Mouse (Mus musculus): ENCODE data around the gene Pkp4.

Gene Pkp4

DNA sequence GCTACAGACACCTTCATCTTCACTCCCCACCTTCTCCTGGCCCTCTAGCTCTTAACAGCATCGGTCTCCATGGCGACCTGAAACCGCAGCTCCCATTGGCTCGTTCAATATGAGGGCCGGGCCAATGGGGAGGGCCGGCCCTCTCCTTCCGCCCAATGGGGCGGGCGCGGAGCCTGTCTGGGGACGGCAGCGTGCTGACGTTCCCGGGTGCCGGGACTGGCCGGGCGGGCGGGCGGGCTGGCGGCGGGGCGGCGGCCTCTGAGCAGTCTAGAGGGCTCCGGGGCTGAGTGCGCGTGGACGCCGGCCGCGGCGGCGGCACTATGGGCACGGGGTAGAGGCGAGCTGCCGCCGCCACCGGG, at the start of gene Pkp4, which contains the start of gene Ccdc148:
TSS of gene Pkp4 (plus strand) at position 246 of the 359 bp plus-strand sequence.
TSS of gene Ccdc148 (minus strand) at position 79 of the 359 bp plus-strand sequence.
- CTCF ChIA-PET = no interaction called here

DNA sequence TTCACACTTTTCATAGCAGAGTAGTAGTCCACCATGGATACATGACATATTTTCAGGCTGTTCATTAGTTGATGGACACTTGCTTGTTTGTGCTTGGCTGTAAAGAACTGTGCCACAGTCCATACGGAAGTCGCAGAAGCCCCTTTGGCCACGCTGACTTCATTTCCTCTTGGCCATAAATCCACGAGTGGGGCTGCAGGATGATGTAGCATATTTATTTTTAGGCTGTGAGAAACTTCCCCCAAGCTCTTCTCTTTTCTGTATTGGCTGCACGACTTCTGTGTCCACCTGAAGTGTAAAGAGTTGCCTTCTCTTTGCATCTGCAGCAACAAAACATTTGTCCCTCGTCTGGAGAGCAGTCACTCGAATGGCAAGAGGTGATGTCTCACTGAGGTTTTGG, 31.6 kb upstream of the Pkp4 start:
- CTCF ChIA-PET = no interaction called here

DNA sequence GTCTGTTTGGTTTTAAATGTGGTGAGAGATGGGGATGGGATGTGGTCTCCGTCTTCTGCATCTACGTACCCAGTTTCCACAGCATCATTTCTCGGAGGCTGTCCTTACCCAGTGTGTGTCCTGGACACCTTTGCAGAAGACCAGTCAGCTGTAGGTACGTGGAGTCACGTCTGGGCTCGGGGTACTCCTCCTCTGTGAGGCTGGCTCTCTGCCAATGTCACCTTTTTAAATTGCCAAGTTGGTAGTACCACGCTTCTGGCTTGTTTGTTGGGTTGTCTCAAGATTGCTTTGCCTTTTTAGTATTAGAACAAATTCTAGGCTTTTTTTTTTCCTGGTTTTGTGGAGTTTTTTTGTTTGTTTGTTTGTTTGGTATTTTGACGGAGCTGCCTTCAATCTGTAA, 30.8 kb upstream of the Pkp4 start:
- CTCF ChIA-PET = no interaction called here

DNA sequence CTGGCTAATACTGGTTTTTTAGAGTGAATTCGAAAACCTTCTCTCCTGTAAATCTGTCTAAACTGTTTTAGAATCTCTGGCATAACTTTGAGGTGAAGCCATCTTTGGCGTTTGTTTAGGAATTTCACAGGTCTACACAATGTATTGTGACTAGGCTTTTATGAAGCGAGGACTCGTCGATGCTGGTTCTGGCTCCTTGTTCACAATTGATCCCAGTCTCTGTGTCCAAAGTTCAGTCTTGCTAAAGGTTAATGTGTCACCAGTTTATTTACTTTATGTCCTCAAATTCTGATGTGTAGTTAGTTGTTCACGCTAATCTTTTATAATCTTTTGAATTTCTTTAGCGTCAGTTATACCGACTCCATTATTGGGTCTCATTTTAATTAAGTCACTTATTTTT, 29.6 kb upstream of the Pkp4 start:
- CTCF ChIA-PET = no interaction called here

DNA sequence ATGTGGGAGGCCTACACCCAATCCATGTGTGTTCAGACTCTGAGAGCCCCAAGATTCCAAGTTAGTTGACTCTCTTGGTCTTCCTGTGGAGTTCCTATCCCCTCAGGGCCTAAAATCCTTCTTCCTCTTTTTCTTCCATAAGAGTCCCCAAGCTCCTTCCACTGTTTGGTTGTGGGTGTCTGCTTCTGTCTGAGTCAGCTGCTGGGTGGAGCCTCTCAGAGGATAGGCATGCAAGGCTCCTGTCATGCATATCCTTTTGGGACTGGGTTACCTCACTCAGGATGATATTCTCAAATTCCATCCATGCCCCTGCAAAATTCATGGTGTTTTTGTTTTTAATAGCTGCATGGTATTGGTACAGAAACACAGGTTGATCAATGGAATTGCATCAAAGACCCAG, 5.2 kb upstream of the Pkp4 start:
- CTCF ChIA-PET = no interaction called here

DNA sequence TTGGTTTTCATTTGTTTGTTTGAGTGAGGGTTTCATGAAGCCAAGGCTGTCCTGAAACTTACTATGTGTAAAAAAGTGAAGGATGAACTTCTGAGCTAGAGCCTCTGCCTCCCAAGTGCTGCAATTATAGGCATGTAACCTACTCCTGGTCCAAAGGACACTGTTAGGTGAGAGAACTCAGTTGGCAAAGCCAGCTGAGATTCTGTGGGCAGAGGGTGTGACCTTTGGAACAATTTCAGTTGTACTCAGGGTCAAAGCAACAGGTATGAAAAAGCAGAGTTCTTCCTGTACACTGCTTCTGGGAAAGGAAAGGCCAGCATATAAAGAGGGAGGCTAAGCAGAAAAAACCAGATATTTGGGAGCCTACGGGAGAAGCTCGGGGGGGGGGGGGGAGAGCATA, 2.5 kb upstream of the Pkp4 start:
- CTCF ChIA-PET = interaction anchor here (0.5 kb wide), 1 partner anchor 633 kb away, joined by 3 read pairs; no protein-coding TSS in a partner anchor

DNA sequence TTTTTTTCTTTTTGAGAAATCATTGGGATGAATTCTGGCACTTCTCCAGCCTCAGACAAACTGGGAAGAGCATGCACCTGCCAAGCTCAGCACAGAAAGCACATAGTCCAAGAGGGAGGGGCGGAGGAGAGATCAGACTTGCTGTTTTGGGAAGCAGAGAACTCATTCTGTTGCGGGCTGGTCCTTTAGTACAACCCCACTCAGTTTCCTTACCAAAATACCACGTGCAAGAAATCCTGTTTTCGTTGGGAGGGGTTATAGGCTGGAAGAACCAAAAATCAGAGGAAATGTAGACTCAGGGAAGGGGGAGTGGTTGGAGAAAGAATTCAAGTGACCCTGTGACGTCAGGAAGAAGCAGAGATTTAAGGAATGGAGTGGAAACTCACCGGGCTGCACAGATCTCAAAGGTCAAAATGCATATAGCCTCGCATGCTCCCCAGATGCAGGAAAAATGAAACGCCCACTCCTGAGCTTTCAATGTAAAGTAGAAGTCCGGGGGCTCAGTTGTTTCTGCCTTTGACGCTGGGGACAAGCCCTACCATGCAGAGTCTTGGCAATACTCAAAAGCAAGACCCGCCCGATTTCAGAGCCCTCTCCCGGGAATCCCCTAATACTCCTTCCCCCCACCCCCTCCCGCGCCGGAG, 567 bp upstream of the Pkp4 start:
- CTCF ChIA-PET = no interaction called here

DNA sequence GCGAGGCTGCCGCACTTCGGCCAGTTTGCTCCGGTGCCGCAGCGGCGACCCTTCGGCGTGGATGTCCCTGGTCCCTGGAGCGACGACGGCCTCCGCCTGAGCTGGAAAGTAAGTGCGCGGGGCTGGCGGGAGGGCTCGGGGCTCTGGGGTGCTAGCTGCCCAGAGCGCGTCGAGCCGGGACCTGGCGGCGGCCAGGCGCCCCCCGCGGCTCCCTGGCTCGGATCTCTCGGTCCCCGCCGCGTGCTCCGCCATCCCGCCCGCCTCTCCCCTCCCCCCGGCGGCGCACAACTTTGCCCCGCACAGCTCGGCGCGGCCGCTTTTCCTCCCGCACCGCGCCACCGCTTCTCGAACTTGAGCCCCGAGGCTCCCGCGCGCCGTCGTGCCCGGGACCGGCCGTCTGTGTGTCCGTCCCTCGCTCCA, 381 bp downstream of the Pkp4 start:
- CTCF ChIA-PET = interaction anchor here (0.7 kb wide), 1 partner anchor 996 kb away, joined by 5 read pairs; no protein-coding TSS in a partner anchor

DNA sequence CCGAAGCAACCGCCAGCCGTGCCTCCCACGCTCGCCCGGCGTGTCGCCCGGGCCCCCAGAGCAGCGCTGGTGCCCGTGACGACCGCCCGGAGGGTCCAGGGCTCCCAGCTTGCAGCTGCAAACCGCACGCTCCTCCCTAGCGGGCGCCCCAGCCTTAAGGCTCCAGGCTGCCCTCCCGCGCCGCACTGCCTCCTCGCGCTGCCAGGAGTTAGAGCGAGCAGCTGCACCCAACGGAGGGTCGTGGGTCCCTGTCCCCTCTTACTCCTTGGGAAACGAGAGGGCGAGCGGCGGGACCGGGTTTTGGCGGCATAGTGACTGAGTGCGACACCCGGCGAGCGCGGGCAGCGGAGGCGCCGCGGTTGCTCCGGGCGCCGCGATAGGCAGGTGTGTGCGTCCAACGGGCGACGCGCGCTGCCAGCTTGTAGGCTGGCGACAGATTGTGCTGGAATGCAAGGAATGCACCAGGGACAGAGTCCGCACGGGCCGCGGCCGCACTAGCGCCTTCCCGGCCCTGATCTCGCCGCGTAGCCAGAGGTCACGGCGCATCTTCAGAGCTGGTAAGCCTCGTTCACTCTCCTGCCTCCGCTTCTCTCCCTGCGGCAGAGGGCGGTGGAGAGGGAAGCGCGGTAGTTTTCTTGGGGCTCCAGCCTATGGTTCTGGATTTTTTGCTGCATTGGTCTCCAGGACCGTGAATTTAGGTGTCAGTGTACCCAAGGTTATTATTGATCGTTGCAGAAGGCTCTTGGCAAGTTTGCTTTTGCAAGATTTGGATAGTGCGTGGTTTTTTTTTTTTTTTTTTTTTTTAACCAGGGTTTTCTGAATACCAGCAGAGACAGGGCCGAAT, 1.0 kb downstream of the Pkp4 start:
- CTCF ChIA-PET = interaction anchor here (0.7 kb wide), 2 partner anchors 592 to 997 kb away, joined by 5 to 15 read pairs; no protein-coding TSS in a partner anchor

DNA sequence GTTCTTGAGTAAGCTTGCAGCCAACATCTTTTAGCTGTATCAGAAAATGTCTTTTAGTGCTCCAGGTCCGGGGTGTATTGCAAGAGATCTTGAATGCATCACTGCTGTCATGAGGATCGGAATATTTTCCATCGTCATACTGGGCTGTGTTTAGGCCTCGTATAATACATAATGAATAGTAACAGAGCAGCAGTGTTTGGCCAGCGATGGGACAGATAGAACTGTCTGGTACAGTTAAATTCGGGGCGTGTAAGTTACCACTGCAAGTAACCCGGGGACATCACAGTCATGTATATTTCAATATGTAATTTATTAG, 1.6 kb downstream of the Pkp4 start:
- CTCF ChIA-PET = interaction anchor here (0.7 kb wide), 1 partner anchor 592 kb away, joined by 15 read pairs; no protein-coding TSS in a partner anchor

DNA sequence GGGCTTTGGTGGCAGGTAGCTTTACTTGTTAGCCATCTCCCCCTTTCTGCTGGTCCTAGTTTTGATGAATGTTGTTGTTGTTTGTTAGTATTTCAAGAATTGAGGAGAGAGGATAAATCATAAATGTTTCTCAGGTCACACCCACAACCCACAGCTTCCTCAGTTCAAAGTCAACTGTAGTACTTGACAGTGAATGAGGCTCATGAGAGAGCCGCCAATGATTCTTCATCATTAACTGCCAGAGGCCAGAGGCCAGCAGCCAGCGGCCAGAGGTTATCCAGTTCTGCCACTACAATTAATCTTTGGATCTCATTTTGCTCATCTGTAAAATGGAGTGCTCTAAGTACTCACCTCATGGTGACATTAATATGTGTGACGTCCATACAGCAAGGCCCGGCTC, 6.3 kb downstream of the Pkp4 start:
- CTCF ChIA-PET = no interaction called here

DNA sequence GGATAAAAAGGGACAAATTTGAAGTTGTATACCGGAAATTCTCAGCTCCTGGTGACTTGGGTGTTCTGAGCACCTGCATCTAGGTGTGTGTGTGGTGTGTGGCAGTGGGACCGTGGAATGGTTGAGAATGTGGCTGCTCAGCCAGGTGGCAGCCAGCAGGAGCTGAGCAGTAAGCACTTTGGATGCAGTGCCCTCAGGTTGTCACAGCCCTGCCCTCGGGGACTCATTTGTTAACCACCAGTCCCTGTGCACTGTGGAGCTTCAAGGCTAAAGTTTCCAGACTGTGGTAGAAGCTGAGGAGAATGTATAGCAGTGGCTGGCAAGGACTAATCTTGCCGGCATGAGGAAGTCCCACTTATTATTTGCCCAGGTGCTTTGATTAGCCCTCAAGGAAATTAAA, 7.2 kb downstream of the Pkp4 start:
- CTCF ChIA-PET = no interaction called here

DNA sequence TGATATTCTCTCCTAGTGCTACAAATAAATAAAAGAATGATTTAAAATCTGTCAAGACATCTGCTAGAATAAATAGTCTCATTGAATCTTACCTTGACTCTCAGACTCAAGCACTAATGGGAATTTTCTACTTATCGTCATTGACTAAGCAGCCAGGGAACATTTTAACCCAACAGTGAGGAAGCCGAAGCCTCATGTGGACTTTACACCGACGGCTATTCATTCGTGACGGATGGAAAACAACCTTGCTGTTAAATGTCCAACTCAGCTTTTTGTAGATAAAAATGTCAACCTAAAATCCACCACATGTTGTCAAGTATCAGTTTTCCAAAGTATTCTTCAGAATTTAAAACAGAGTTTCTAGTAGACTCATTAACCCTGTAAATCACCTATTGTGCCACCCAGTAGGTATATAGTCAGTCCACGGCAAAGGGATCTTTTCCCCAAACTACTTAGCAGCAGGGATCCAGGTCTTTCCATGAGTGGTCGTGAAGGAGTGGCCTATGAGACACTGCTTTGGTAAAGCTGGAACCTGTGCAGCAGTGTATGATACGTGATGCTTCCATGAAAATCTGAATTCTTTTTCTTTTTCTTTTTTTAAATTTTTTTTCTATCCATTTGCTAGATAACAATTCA, 9.0 kb downstream of the Pkp4 start:
- CTCF ChIA-PET = no interaction called here

DNA sequence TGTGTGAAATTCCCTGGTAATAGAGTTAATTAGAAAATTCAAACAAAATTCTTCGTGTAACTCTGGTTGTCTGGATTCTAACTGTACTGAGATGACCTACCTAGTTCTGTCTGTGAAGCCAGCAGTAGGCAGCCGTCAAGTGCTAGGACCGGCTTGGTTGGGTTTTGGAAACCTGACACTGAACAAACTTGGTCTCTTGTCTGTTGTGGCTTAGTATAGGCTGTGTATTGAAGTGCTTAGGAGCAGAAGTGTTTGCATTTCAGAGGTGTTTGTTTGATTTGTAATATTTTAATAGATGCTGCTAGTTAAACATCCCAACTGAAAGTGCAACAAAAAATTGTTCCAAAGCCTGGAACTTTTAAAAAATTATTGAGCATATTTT, 9.5 kb downstream of the Pkp4 start:
- CTCF ChIA-PET = no interaction called here

DNA sequence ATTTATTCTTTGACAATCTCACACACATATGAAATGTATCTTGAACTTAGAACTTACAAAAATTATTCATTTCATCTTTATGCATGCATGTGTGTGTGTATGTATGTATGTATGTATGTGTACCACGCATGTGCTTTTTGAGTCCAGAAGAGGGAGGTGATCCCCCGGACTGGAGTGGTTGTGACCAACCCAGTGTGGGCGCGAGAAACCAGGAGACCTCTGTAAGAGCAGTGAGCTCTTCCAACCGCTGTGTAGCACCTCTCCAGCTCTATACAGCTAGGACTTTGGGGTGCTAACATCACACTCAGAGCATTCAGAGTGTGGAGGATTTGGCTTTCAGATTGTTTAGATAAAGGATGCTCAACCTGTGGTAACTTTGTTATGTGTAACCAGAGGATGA, 9.9 kb downstream of the Pkp4 start:
- CTCF ChIA-PET = no interaction called here

DNA sequence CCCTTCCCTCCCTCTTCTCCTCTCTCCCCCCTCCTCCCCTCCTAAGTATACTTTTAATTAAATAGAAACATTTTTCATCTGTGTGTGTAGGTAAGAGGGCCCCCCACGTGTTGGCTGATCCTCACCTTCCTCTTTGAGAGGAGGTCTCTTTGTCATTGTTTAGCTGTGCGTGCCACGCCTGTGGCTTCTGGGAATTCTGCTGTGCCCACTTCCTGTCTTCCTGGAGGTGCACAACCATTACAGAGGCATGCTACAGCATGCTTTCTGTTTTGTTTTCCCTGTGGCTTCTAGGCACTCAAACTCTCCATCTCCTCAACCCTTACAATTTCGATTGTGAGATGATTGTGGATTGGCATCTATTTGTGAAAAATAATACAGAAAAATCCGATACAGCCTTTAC, 10.9 kb downstream of the Pkp4 start:
- CTCF ChIA-PET = no interaction called here

DNA sequence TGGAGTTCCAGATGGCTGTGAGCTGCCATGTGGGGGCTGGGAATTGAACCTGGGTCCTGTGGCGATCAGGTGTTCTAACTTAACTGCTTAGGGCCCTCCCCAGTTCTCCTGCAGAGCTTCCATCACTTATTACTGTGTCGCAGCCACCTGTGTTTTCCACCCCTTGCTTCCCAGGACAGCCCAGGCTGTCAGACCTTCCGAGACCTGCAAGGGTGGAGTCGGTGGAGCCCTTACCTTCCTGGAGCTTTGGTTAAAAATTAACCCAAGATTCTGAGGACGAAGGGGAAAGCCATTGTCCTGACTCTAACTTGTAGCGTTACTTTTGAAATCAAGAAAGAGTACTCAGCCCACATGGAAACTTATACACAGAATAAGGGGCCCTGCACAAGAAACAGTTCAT, 15.3 kb downstream of the Pkp4 start:
- CTCF ChIA-PET = no interaction called here

DNA sequence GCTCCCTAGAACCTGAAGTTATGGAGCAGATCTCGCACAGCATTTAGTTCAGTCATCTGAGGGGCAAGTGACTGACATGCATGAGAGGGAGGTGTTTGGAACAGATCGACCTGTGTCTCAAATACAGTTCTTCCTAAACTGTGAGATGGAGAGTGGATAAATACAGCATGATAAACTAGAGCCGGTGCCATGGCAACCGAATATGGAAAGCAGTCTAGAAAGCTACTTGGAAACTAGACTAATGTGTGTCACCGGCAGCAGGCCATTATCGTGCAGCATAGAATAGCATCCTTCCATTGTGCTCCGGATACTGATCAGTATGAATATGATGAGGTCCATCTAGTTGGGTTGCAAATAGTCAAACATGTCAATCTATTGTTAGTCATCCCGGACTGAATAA, 17.5 kb downstream of the Pkp4 start:
- CTCF ChIA-PET = no interaction called here

DNA sequence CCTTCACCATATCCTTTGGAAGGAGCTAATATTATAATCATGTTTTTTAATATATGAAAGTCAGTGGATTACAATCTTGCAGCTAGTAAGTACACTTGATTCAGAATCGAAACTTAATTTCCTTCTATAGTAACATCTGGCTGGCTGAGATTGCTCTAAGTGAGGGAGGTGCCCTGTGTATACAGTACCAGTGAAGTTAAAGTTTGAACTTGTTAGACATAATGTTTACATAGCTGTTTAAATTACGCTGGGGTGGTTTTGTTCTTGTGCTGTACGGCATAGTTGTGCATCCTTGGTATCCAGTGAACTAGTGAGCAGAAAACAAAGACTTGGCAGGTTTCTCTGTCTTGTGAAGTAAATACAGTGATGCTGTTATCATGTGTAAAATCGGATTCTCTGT, 18.3 kb downstream of the Pkp4 start:
- CTCF ChIA-PET = no interaction called here

DNA sequence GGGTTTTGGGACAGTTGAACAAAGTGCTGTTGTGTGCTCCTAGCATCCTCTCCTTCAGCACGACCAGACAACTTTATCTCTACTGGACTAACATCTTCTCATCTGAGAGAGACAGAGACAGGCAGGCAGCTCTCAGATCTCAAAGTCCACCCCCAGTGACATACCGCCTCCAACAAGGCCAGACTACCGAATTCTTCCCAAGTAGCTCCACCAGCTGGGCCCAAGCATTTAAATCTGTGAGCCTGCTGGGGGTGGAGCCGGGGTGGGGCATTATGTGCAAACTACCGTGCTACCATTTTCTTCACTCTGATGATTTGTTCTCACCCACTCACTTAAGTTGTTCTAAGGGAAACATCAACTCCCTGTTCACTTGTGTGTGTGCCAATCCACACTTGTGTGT, 18.8 kb downstream of the Pkp4 start:
- CTCF ChIA-PET = no interaction called here

DNA sequence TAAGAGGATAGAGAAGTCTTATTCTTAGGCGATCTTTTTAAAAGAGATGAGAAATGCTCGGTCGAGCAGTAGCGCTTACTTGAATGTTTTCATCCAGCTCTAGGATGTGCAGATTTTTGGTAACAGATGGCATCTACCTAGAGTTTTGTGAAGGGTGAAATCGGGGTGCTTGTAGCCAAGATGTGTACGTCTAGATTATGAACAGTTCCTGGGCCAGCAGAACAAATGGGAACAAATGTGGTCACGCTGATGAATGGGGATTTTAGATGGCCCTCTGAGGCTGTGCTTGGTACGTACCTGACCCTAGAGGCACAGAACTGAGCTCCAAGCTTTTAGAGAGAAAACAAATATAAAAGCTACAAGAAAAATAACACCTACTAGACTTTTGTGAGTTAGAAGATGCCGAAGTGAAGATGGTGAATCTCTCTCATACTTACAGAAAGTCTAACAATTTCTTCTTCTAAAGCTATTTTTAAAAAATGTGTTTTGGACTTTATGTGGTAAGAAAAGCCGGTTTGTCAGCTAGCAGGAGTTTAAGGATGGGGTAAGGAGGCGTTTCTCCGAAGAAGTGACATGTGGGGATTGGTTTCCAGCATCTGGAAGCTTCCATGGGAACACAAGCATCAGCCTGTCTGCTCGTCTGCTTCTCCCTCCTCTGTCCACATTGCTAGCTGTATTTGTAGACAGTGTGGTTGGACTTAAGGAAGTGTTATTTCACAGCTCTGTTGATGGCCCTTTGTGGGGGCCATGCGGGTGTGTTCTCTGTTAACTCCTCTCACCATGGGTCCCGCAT, 20.9 kb downstream of the Pkp4 start:
- CTCF ChIA-PET = interaction anchor here (0.5 kb wide), 1 partner anchor 1313 kb away, joined by 3 read pairs; no protein-coding TSS in a partner anchor

DNA sequence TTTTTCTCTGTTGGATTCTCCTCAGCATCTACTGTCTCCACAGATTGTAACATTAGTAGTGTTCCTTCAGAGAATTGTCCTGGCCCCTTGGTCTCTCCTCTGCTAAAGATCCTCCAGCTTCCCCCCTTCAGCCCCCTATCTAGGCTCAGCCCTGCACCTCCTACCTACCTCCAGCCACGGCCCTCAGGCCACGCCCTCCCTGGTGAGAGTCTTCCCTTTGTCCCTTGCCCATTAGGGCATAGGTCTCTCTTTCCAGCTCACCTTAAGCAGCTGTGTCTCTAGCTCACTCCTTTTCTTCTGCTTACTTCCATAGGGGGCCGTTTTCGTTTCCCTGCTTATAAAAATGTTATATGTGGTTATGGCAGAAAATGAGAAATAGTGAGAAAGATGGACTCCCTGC, 22.9 kb downstream of the Pkp4 start:
- CTCF ChIA-PET = no interaction called here

Measured in spleen, embryonic (tissue).